Mouse (Mus musculus): Measurements from ENCODE around the gene Polk.

GRCm38 (mm10) chr13:96530064-96530463 lies 12.3 kb downstream of the Polk start:
- TF ChIP-seq CTCF (conservative IDR thresholded peaks at IDR 0.05; ENCODE audit: low read length) = no peak
- TF ChIP-seq POU5F1 (IDR thresholded peaks at IDR 0.05; ENCODE audit: borderline replicate concordance, low read length) = no peak

Data from E14TG2a.4 (cell line).